Mouse (Mus musculus) midbrain, postnatal 0 days (tissue): ENCODE measurements around the gene Wbp2. TPM values are rescaled to one million over a fixed set of nuclear protein-coding genes. Genes with fewer than 3 reads are reported as not detected.

ENCODE experiments used
- ATAC-seq: fragments of 200-750 bp; cut with Nextera tagmentation; 2 replicates; pipeline ENCODE4 v1.8.0; 2017; ENCODE audit warnings: moderate number of reproducible peaks, mild to moderate bottlenecking, moderate TSS enrichment, moderate library complexity; ENCODE audit not compliant: low FRiP score
- DNase-seq: peaks from one replicate; pipeline ENCODE4 v3.0.0-alpha.2; 2015; ENCODE audit warnings: low spot score
- H3K27ac ChIP-seq: fragments of 300-500 bp; sonication (generic); 2 replicates; pipeline ENCODE4 v1.5.1; 2014; ENCODE audit warnings: low read depth, mild to moderate bottlenecking, low read length, mixed read lengths
- H3K27me3 ChIP-seq: fragments of 300-500 bp; sonication (generic); 2 replicates; pipeline ENCODE4 v1.6.1; 2014; ENCODE audit warnings: low read length, control low read depth, mixed read lengths; ENCODE audit not compliant: insufficient read depth
- H3K36me3 ChIP-seq: fragments of 300-500 bp; sonication (generic); 2 replicates; pipeline ENCODE4 v1.6.1; 2014; ENCODE audit warnings: low read length, control low read depth, mixed read lengths; ENCODE audit not compliant: insufficient read depth
- H3K4me1 ChIP-seq: fragments of 300-500 bp; sonication (generic); 2 replicates; pipeline ENCODE4 v1.6.1; 2014; ENCODE audit warnings: mild to moderate bottlenecking, control low read depth, antibody characterized with exemption, low read length, mixed read lengths; ENCODE audit not compliant: insufficient read depth
- H3K4me2 ChIP-seq: fragments of 300-500 bp; sonication (generic); 2 replicates; pipeline ENCODE4 v1.6.1; 2014; ENCODE audit warnings: low read depth, mild to moderate bottlenecking, low read length, mixed read lengths; ENCODE audit not compliant: poor library complexity, severe bottlenecking
- H3K4me3 ChIP-seq: fragments of 300-500 bp; sonication (generic); 2 replicates; pipeline ENCODE4 v1.5.1; 2014; ENCODE audit warnings: low read depth, mild to moderate bottlenecking, low read length, moderate library complexity
- H3K9ac ChIP-seq: fragments of 300-500 bp; sonication (generic); replicated peaks from 2 replicates; pipeline ENCODE4 v1.6.1; 2014; ENCODE audit warnings: mild to moderate bottlenecking, low read length, moderate library complexity, mixed read lengths; ENCODE audit not compliant: poor library complexity, severe bottlenecking
- H3K9me3 ChIP-seq: fragments of 300-500 bp; sonication (generic); 2 replicates; pipeline ENCODE4 v1.6.1; 2016; ENCODE audit warnings: low read length, control low read depth
- CTCF ChIP-seq: IDR thresholded peaks from 2 replicates; pipeline ENCODE4 v1.5.1; 2016; ENCODE audit warnings: antibody characterized with exemption, mild to moderate bottlenecking
- WGBS: fragments of 180-500 bp; shearing (Covaris S2); extraction: QIAGEN DNeasy Blood & Tissue Kit; methylation state at CpG from one replicate; pipeline ENCODE4 v1.1.7; 2014; 5-methylcytosine and 5-hydroxymethylcytosine counted together
- polyA plus RNA-seq: library from polyadenylated mRNA; unstranded; fragments of >200 nt; fragmentation: Nextera tagmentation; extraction: Ambion mirVana; gene quantifications from 2 replicates; pipeline ENCODE4 v1.2.1, GENCODE M21; 2015
- total RNA-seq: library from RNA; depleted of rRNA; stranded (reverse); fragments of >200 nt; gene quantifications from 2 replicates; pipeline ENCODE4 v1.2.3, GENCODE M21; 2014

Gene Wbp2
- total and polyA plus RNA-seq, 2 experiments from 2014 or later: 150 to 254 TPM

GRCm38 (mm10) chr11:116058868-116059690 lies 27.7 kb downstream of the Wbp2 start:
- Histone ChIP-seq H3K9ac (no peak overlapping the region), H3K4me2 (no peak overlapping the region), H3K4me1 (no peaks in the 10 kb centered on the region), H3K27ac (no peak overlapping the region), H3K27me3 (no peaks in the 10 kb centered on the region), H3K9me3 (no peaks in the 10 kb centered on the region), H3K4me3 (no peak overlapping the region), H3K36me3 (peaks cover 73% of the 10 kb centered on the region)
- TF ChIP-seq CTCF: no peak
- WGBS: 90% methylated on average over 17 of the region's 17 CpGs
- DNase-seq (no peak), ATAC-seq (no peak)

DNA sequence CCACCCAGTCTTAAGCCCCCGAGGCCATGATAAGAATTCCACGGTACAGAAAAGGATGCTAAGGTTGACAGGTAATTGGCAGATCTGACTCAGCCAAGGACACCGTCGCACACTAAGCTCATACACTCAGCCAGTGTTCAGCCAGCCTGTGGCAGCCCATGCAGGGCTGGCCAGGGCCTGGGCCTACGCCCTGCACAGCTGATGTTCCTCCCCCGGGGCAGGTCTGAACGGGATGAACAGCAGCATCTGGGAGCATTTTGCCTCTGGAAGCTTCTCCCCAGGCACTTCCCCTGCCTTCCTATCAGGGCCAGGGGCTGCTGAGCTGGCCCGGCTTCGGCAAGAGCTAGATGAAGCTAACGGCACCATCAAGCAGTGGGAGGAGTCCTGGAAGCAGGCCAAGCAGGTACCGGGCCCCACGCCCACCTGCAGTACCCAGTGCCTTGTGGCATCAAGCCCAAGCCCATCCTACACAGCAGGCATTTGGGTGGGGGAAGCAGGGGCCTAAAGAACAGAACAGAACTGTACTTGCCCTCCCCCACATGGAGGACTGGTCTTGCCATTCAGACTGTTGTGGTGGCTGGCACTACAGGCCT lies 28.7 kb downstream of the Wbp2 start:
- Histone ChIP-seq H3K27ac (no peak overlapping the region), H3K9me3 (no peaks in the 10 kb centered on the region), H3K4me1 (no peaks in the 10 kb centered on the region), H3K4me2 (no peak overlapping the region), H3K4me3 (no peak overlapping the region), H3K36me3 (peaks cover 83% of the 10 kb centered on the region), H3K9ac (no peak overlapping the region), H3K27me3 (no peaks in the 10 kb centered on the region)
- no peak for TF ChIP-seq CTCF
- no peak for DNase-seq
- WGBS: 79% methylated on average over 12 of the region's 12 CpGs
- no peak for ATAC-seq

- peaks cover 89% of the 10 kb centered on the region for H3K36me3 ChIP-seq
- WGBS: 91% methylated on average over 4 of the region's 4 CpGs
These were observed 29.4 kb downstream of the Wbp2 start for GRCm38 (mm10) chr11:116057237-116057881.

DNA sequence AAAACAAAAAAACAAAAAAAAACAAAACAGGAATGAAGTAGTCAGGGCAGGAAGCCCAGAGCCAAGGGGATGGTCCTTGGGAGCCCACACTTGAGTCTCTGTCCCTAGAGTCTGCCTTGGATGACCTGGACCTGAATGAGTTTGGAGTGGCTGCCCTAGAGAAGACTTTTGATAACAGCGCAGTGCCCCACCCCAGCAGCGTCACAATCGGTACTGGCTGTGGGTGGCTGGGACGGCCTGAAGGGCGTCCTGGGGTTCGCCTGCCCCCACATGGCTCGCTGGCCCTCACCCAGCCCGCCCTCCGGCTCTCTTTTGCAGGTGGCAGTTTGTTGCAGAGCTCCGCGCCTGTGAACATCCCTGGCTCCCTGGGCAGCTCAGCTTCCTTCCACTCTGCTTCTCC lies 30.9 kb downstream of the Wbp2 start:
- no peak for DNase-seq
- no peak overlapping the region for H3K9ac ChIP-seq
- H3K4me3 ChIP-seq: no peak overlapping the region
- H3K27ac ChIP-seq: no peak overlapping the region
- no peak overlapping the region for H3K4me2 ChIP-seq
- H3K9me3 ChIP-seq: no peaks in the 10 kb centered on the region
- peaks cover 87% of the 10 kb centered on the region for H3K36me3 ChIP-seq
- ATAC-seq: no peak
- WGBS: 93% methylated on average over 11 of the region's 11 CpGs
- no peak for TF ChIP-seq CTCF
- no peaks in the 10 kb centered on the region for H3K27me3 ChIP-seq
- no peaks in the 10 kb centered on the region for H3K4me1 ChIP-seq

More at GRCm38 (mm10) chr11:116057237-116057881, 29.4 kb downstream of the Wbp2 start:
- Histone ChIP-seq H3K4me1 (no peaks in the 10 kb centered on the region), H3K4me2 (no peak overlapping the region), H3K4me3 (no peak overlapping the region), H3K9ac (no peak overlapping the region), H3K9me3 (no peaks in the 10 kb centered on the region), H3K27me3 (no peaks in the 10 kb centered on the region), H3K27ac (no peak overlapping the region)
- no peak for DNase-seq
- TF ChIP-seq CTCF: no peak
- no peak for ATAC-seq

- no peaks in the 10 kb centered on the region for H3K27me3 ChIP-seq
- WGBS: 94% methylated on average over 9 of the region's 9 CpGs
- no peak for DNase-seq
- no peaks in the 10 kb centered on the region for H3K9me3 ChIP-seq
- no peak overlapping the region for H3K9ac ChIP-seq
- no peaks in the 10 kb centered on the region for H3K4me1 ChIP-seq
- no peak overlapping the region for H3K4me3 ChIP-seq
- no peak overlapping the region for H3K27ac ChIP-seq
- no peak for TF ChIP-seq CTCF
- H3K36me3 ChIP-seq: peaks cover 87% of the 10 kb centered on the region
- no peak overlapping the region for H3K4me2 ChIP-seq
- no peak for ATAC-seq
These were observed 33.1 kb downstream of the Wbp2 start for GRCm38 (mm10) chr11:116053510-116054229.
